12 mouse cellular contexts compared by ENCODE assay signal in genomic region chr1:89928676-89929075, GRCm38 (mm10). TPM values are rescaled to one million over a fixed set of nuclear protein-coding genes. Genes with fewer than 3 reads are reported as not detected.
DNase-seq lines count a peak whose midpoint lies in the region; ATAC-seq and TF ChIP-seq lines count a peak whose summit lies in the region.
"Had no signal": no experiment of that assay in that cellular context is flagged by ENCODE, and none has a peak within 500 bp of the region (broad histone marks: within the 10 kb centered on the region; RNA-seq: fewer than 3 reads in every experiment).

No protein-coding gene starts in this region.

- intact Hi-C loops in heart, adult 2 months (cut with DNase I) = loop anchor here (5.0 kb wide), 1 partner anchor 71 kb away; no protein-coding TSS in a partner anchor

- H3K27me3 ChIP-seq in heart, embryonic 13.5 days (replicated peaks) = peaks cover 99% of the 10 kb centered on the region
- H3K27me3 ChIP-seq in heart, adult 2 months (ENCODE audit: control insufficient read depth, insufficient read depth, low read length) = peaks cover 46% of the 10 kb centered on the region
- H3K27me3 ChIP-seq in hindbrain, embryonic 13.5 days = peaks cover 87% of the 10 kb centered on the region
- peaks cover 97% of the 10 kb centered on the region for H3K27me3 ChIP-seq in midbrain, embryonic 12.5 days
- H3K27me3 ChIP-seq: CH12.LX had no signal

- ATAC-seq in heart, embryonic 13.5 days (ENCODE audit: extremely low read depth, insufficient number of reproducible peaks, low FRiP score, low TSS enrichment) = no peak
- no peak for ATAC-seq in hindbrain, embryonic 13.5 days (ENCODE audit: low FRiP score)
- ATAC-seq in midbrain, embryonic 12.5 days (ENCODE audit: low FRiP score, low read depth) = no peak

- TF ChIP-seq EP300 in heart, adult 2 months (IDR thresholded peaks at IDR 0.05; ENCODE audit: insufficient read depth, low read depth, low read length) = no peak

- H3K4me1 ChIP-seq in heart, embryonic 13.5 days = peaks cover 37% of the 10 kb centered on the region
- no peaks in the 10 kb centered on the region; the same call in 1 of the 2 replicates for H3K4me1 ChIP-seq in heart, adult 2 months (ENCODE audit: control insufficient read depth, insufficient read depth, low read length)
- H3K4me1 ChIP-seq in hindbrain, embryonic 13.5 days (replicated peaks) = peaks cover 83% of the 10 kb centered on the region
- peaks cover 64% of the 10 kb centered on the region for H3K4me1 ChIP-seq in midbrain, embryonic 12.5 days

- no peaks in the 10 kb centered on the region for H3K36me3 ChIP-seq in heart, embryonic 13.5 days
- H3K36me3 ChIP-seq in heart, adult 2 months (ENCODE audit: control insufficient read depth, insufficient read depth, low read length) = no peaks in the 10 kb centered on the region
- no peaks in the 10 kb centered on the region for H3K36me3 ChIP-seq in hindbrain, embryonic 13.5 days
- H3K36me3 ChIP-seq in midbrain, embryonic 12.5 days = no peaks in the 10 kb centered on the region

- no peak overlapping the region for H3K27ac ChIP-seq in heart, embryonic 13.5 days (replicated peaks)
- H3K27ac ChIP-seq in heart, adult 2 months = no peak overlapping the region
- H3K27ac ChIP-seq in hindbrain, embryonic 13.5 days = peak overlapping the region; percentile 83
- no peak overlapping the region for H3K27ac ChIP-seq in midbrain, embryonic 12.5 days (replicated peaks)

- no peak for DNase-seq in heart, adult 2 months
- peak; percentile 46 for DNase-seq in ZHBTc4 (ENCODE audit: low read depth, low spot score)
- no peak for DNase-seq in layer of hippocampus, postnatal 14 days (ENCODE audit: low spot score in 2 of 2)
- DNase-seq in right cerebral cortex, adult 2 months (ENCODE audit: low spot score in 2 of 2) = no peak
- DNase-seq in urinary bladder, postnatal 36 days (ENCODE audit: low spot score in 2 of 2) = no peak
- DNase-seq: kidney, postnatal 36 days; lung, adult 2 months had no signal

- H3K79me2 ChIP-seq in heart, adult 2 months (replicated peaks; ENCODE audit: control insufficient read depth, insufficient read depth, low read length) = no peaks in the 10 kb centered on the region

- H3K9me3 ChIP-seq in heart, embryonic 13.5 days = no peaks in the 10 kb centered on the region
- no peaks in the 10 kb centered on the region for H3K9me3 ChIP-seq in hindbrain, embryonic 13.5 days
- H3K9me3 ChIP-seq in midbrain, embryonic 12.5 days = no peaks in the 10 kb centered on the region

- WGBS in heart, embryonic 13.5 days = 8% methylated on average over 25 of the region's 25 CpGs
- WGBS in heart, adult 2 months = 17% methylated on average over 25 of the region's 25 CpGs
- WGBS in hindbrain, embryonic 13.5 days = 6% methylated on average over 25 of the region's 25 CpGs
- WGBS in midbrain, embryonic 12.5 days = 2% methylated on average over 25 of the region's 25 CpGs

- TF ChIP-seq POLR2A in heart, adult 2 months (IDR thresholded peaks at IDR 0.05; ENCODE audit: insufficient read depth, low read depth, low read length) = no peak

- no peak overlapping the region for H3K9ac ChIP-seq in heart, embryonic 13.5 days
- no peak overlapping the region for H3K9ac ChIP-seq in heart, adult 2 months (ENCODE audit: low read depth, low read length)
- peak overlapping the region; percentile 82 for H3K9ac ChIP-seq in hindbrain, embryonic 13.5 days
- no peak overlapping the region for H3K9ac ChIP-seq in midbrain, embryonic 12.5 days (replicated peaks)

- no peak for TF ChIP-seq CTCF in heart, adult 2 months (IDR thresholded peaks at IDR 0.05)

- peak overlapping the region; percentile 27 for H3K4me3 ChIP-seq in heart, embryonic 13.5 days
- H3K4me3 ChIP-seq in heart, adult 2 months = no peak overlapping the region
- H3K4me3 ChIP-seq in hindbrain, embryonic 13.5 days = peak overlapping the region; percentile 47
- H3K4me3 ChIP-seq in midbrain, embryonic 12.5 days = peak overlapping the region; percentile 43

- H3K4me2 ChIP-seq in heart, embryonic 13.5 days = peak overlapping the region; percentile 37
- peak overlapping the region; percentile 64 for H3K4me2 ChIP-seq in hindbrain, embryonic 13.5 days
- peak overlapping the region; percentile 15 for H3K4me2 ChIP-seq in midbrain, embryonic 12.5 days (replicated peaks)

RNA-seq across cellular contexts. Expression of gene Gbx2, which starts 2.3 kb away (rescaled TPM):
- 0.13 and 0.29 TPM in 2 replicates for polyA plus RNA-seq in heart, embryonic 13.5 days (2015; fragmentation: Nextera tagmentation; extraction: Ambion mirVana)
- under 1 TPM; 0.18 to 0.21 TPM for total RNA-seq in heart, adult 2 months (2021)
- 0.12 and 0.14 TPM in 2 replicates for polyA plus RNA-seq in heart, adult 2 months (2012; rRNA removed)
- polyA plus RNA-seq in hindbrain, embryonic 13.5 days (2015; fragmentation: Nextera tagmentation; extraction: Ambion mirVana) = 54.7 TPM in 2 replicates
- 29.7 and 39.2 TPM in 2 replicates for polyA plus RNA-seq in midbrain, embryonic 12.5 days (2016; fragmentation: Nextera tagmentation; extraction: Ambion mirVana)
- total RNA-seq in layer of hippocampus, postnatal 14 days (2021) = under 1 TPM in 1 of 2 experiments, not detected in 1; 0.14 TPM
- total RNA-seq: adrenal gland, postnatal 4 days; CH12.LX had no signal

Comparison
In these comparisons a context has a peak if more than half of its experiments do, and no peak if none do; other contexts are left out.
1. RNA of gene Gbx2, which starts 2.3 kb away (polyA plus RNA-seq): 54.7 TPM in hindbrain, embryonic 13.5 days and 29.7 to 39.2 TPM in midbrain, embryonic 12.5 days; 0.13 to 0.29 TPM in heart, embryonic 13.5 days and 0.12 to 0.14 TPM in heart, adult 2 months; every median in the first group is over 10 times any median in the second.
2. Peak in every context shown above with its lines, with median percentiles within 50 percentile points of each other: H3K4me2 ChIP-seq.